Mouse (Mus musculus) left cerebral cortex, postnatal 36 days (tissue): Measurements from ENCODE around the gene Ambra1. TPM values are rescaled to one million over a fixed set of nuclear protein-coding genes. Genes with fewer than 3 reads are reported as not detected.

Experiments
- DNase-seq, 2 experiments: peaks; one replicate each; pipeline ENCODE4 v3.0.0; 2021 to 2022; ENCODE audit warnings: low spot score in 2 of 2, mixed read lengths in 1 of 2
- intact Hi-C: fragments of 180-260 bp; cut with DNase I; formaldehyde crosslinking; loops from one replicate; pipeline ENCODE4 v1.15.1; 2025
- total RNA-seq, 2 experiments: library from RNA; stranded (reverse); gene quantifications; 2 replicates each; pipeline ENCODE4 v1.2.3; 2021

Gene Ambra1
- total RNA-seq, 2 experiments from 2014 or later: 52.6 to 55.5 TPM

GRCm38 (mm10) chr2:91929936-91930335 is 200.0 kb downstream of the Ambra1 start:
- DNase-seq: no peak
- intact Hi-C loops: loop anchor here (5.0 kb wide), 2 partner anchors 32 to 127 kb away; no protein-coding TSS in a partner anchor

DNA sequence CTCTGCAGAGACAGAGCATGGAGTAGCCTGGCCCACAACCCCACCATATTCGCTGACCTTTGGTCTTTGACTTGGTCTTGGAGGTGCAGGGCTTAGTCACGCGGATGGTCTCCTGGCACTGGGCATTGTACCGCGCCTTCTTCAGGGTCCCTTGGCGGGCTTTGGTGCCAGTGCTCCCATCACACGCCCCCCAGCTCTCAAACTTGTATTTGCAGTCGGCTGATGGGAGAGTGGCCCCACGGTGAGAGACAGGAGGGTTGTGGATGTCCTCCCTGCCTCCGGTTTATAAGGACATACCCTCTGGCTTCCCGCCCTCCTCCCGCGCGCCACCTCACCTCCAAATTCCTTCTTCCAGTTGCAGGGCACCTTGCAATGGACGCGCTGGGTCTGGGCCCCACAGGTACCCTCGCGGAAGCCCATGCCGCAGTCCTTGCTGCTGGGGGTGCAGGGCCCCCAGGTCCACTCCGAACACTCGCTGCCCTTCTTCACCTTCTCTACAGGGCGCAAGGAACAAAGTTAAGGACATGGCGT is 200.9 kb downstream of the Ambra1 start:
- DNase-seq: no peak

DNA sequence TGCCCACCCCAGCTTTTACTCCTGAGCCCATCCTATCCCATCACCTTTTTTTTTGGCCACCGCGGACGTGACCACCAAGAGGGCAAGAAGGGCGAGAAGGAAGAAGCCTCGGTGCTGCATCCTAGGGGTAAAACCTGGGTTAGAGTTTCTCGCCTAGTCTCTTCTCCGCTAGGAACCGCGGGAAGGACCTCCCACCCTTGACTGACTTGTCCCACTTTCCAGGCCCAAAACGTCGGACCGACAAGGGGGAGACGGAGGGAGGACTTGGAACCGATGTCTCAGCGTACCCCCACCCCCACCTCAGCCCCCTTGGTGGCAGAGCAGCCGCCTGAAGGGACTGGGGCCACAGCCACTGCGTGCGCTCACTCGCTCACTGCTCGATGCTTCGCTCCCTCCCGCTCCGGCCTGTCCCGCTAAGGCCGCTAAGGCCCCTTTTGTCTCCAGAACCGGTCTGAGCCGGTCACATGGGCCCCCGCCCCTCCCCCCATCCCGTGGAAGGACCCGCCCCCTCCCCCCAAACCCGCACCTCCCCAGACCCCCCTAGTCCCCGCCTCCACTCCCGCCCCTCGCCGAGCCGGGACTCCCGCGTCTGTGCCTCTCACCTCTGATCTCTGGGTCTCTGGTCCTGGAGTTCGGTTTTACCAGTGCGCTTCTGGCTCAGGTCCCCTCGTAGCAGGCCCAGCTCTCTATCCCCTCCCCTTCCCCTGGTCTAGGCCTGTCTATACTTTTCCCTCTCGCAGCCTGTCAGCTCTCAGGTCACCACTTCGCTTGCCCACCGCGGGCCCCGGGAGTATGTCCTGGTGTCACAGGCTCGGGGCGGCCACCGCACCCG is 201.6 kb downstream of the Ambra1 start:
- intact Hi-C loops: no loop called here
- DNase-seq: peak in 1 of 2 experiments; percentile 38

More for the DNA sequence above, 200.9 kb downstream of the Ambra1 start:
- intact Hi-C loops: no loop called here

GRCm38 (mm10) chr2:91932160-91932711 is 202.3 kb downstream of the Ambra1 start, which contains the start of gene Mdk:
Gene Mdk, minus strand, starts transcription at chr2:91932297.
- DNase-seq: no peak
- intact Hi-C loops: no loop called here

GRCm38 (mm10) chr2:91932737-91933350 is 202.9 kb downstream of the Ambra1 start:
- no peak for DNase-seq
- intact Hi-C loops: no loop called here

DNA sequence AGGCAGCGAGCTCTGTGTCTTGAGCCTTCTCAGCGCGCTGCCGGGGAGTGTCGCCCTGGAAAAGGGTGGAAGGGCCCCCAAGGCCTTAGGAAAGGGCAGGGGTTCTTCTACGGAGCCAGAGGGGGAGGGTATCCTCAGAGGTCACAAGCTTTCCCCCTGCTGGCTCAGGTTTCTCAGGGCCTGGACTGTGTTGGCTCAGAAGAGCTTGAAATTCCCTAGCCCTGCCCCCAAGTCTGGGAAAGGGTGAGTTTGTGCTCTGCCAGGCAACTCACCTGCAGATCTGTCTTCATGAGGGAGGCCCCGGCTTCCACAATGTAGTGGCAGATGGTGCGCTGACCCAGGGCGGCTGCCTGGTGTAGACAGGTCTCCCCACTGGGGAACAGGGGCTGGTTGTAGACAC is 203.5 kb downstream of the Ambra1 start:
- no peak for DNase-seq
- intact Hi-C loops: no loop called here

DNA sequence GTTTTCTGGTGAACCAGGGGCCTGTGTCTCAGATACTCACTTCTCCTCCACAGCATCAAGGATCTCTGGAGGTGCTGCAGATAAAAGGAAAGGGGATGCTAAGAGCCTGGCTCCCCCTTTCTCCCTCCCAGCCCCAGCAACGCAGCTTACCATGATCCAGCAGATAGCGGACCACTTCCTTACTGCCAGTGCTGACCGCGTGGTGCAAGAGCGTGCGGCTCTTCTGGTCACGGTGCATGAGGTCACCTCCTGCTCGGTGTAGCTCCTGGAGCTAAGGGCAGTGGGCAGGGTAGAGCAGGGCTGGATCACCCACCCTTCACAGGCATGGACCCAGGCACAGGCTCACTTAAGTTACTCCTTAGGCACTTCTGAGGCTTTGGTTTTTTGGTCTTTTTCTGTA is 204.1 kb downstream of the Ambra1 start:
- DNase-seq: no peak
- intact Hi-C loops: no loop called here

GRCm38 (mm10) chr2:91934826-91935525 is 205.0 kb downstream of the Ambra1 start:
- no peak for DNase-seq
- intact Hi-C loops: no loop called here

DNA sequence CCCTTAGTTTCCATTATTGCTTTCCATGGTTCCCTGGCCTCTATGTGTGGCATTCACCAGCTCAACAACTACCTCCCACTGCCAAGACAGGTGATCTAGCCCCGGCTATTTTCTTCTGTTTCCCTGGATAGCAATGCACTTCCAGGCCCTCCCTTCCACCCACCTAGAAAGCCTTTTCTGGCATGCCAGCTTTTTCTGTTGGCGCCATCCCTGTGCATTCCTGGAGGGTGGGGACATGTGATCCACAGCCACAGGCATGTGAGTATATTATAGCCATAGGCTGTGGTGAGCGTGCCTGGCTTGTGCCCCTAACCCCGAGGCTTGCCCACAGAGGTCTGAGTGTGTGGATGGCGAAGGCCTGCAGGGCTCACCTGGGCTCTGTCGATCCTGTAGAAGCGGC is 206.2 kb downstream of the Ambra1 start:
- DNase-seq: peak in 1 of 2 experiments; percentile 82
- intact Hi-C loops: no loop called here

DNA sequence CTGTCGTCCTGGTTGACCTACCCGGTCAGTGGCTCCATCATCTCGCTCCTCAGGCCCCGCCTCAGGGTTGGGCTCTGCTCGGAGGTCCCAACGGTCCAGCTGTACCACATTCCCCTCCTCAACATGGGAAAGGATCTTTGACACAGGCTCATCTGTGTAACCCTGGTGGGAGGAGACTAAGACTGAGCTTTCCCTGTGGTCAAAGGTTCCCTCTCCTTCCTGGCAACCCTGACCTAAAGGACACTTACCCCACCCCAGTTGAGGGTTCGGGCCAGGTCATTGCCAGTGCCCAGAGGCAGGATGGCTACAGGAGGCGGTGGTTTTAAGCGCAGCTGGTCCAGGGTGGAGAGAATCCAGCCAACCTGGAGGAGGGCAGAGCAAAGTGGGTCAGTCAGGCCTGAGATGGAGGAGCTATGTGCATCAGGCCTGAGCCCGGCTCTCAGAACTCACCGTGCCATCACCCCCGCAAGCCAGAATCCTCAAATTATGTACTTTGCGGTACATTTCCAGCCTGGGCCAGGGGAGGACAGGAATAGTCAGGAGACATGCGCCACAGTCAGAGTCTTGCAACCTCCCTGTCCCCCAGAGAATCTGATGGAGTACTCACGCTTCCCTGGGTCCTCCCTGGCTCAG is 209.5 kb downstream of the Ambra1 start:
- intact Hi-C loops: no loop called here
- DNase-seq: no peak

DNA sequence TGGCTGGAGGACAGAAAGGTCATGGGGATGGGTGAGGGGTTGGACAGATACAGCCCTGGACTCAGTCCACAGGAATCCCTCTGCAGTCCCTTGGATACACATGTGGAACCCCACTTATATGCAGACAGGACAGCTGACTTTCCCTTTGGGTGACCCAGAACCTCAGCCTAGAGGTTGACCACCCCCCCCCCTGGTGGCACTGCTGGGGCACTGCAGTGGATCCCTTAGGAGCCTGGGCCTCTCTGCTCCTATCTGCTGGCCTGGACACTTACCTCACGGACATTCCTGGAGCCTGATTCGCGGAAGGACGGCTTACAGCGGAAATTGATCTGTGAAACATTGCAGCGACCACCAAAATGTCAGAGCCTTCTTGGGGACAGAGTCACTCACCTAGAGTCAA is 212.4 kb downstream of the Ambra1 start:
- intact Hi-C loops: loop anchor here (5.0 kb wide), 2 partner anchors 35 to 115 kb away; partner anchors contain the start of gene Dgkz
- no peak for DNase-seq

GRCm38 (mm10) chr2:91944170-91944950 is 214.4 kb downstream of the Ambra1 start:
- peak in 1 of 2 experiments; percentile 76 for DNase-seq
- intact Hi-C loops: loop anchor here (2.0 to 5.0 kb wide), 3 partner anchors 18 to 113 kb away; partner anchors contain the start of gene Dgkz

DNA sequence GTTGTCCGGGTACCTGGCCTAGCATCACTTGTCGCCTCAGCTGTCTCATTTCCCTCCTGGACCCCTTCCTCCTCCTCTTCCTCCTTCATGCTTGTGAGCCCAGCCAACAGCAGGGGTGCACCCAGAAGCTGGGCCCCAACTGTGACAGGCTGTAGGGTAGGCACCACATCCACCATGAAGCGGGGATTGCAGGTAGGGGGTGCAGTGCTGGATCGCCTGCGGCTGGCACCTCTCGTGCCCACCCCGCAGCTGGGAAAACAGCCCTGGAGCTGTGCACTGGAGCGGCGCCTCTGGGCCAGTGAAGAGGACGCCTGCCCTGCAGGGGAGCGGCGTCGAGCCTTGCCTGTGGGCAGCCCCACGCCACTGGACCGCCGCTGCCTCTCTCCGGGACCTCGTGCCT is 215.5 kb downstream of the Ambra1 start, which contains the start of gene Gm9821:
Gene Gm9821, plus strand, starts transcription at position 221 of the 400 bp plus-strand sequence.
- intact Hi-C loops: loop anchor here (2.0 kb wide), 1 partner anchor 17 kb away; no protein-coding TSS in a partner anchor

GRCm38 (mm10) chr2:91946836-91947235 is 216.9 kb downstream of the Ambra1 start:
- intact Hi-C loops: no loop called here
- DNase-seq: no peak

More for the DNA sequence above, 215.5 kb downstream of the Ambra1 start, which contains the start of gene Gm9821:
- no peak for DNase-seq

- no peak for DNase-seq
- intact Hi-C loops: no loop called here
Observed at GRCm38 (mm10) chr2:91947397-91948150, 217.6 kb downstream of the Ambra1 start.

DNA sequence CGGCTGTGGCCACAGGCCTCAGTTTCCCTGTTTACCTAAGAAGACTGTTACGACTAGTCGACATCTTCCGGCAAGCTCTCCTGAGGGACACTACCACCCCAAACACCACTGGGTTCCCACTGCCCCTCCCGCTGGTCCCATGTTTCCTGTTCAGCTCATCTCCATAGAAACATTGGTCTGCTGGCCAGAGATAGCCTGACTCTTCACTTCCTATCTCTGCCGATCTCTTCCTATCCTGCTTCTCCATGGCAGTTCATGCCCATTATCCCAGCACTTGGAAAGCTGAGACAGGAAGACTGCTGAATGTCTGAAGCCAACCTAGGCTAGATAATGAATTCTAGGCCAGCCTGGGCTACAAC is 218.2 kb downstream of the Ambra1 start:
- DNase-seq: no peak
- intact Hi-C loops: no loop called here

- intact Hi-C loops: no loop called here
- no peak for DNase-seq
Observed at GRCm38 (mm10) chr2:91948792-91949241, 218.9 kb downstream of the Ambra1 start.
